Mouse (Mus musculus) neural tube, embryonic 12.5 days (tissue): ENCODE data around the gene Sec1. TPM values are rescaled to one million over a fixed set of nuclear protein-coding genes. Genes with fewer than 3 reads are reported as not detected.

Source experiments
- ATAC-seq: fragments of 200-750 bp; cut with Nextera tagmentation; 2 replicates; pipeline ENCODE4 v1.8.0; 2017; ENCODE audit warnings: low read depth, mild to moderate bottlenecking, moderate TSS enrichment, moderate library complexity; ENCODE audit not compliant: low FRiP score
- H3K27ac ChIP-seq: fragments of 300-500 bp; sonication (generic); 2 replicates; pipeline ENCODE4 v1.5.1; 2016
- H3K27me3 ChIP-seq: fragments of 300-500 bp; sonication (generic); replicated peaks from 2 replicates; pipeline ENCODE4 v1.6.1; 2016; ENCODE audit warnings: mild to moderate bottlenecking
- H3K36me3 ChIP-seq: fragments of 300-500 bp; sonication (generic); 2 replicates; pipeline ENCODE4 v1.6.1; 2016; ENCODE audit warnings: mild to moderate bottlenecking
- H3K4me1 ChIP-seq: fragments of 300-500 bp; sonication (generic); 2 replicates; pipeline ENCODE4 v1.6.1; 2016
- H3K4me2 ChIP-seq: fragments of 300-500 bp; sonication (generic); replicated peaks from 2 replicates; pipeline ENCODE4 v1.6.1; 2016; ENCODE audit warnings: mild to moderate bottlenecking
- H3K4me3 ChIP-seq: fragments of 300-500 bp; sonication (generic); 2 replicates; pipeline ENCODE4 v1.5.1; 2016
- H3K9ac ChIP-seq: fragments of 300-500 bp; sonication (generic); 2 replicates; pipeline ENCODE4 v1.6.1; 2016; ENCODE audit warnings: mild to moderate bottlenecking
- H3K9me3 ChIP-seq: fragments of 300-500 bp; sonication (generic); 2 replicates; pipeline ENCODE4 v1.6.1; 2016; ENCODE audit warnings: mild to moderate bottlenecking
- WGBS: fragments of 180-500 bp; shearing (Covaris S2); methylation state at CpG from one replicate; pipeline ENCODE4 v1.1.7; 2016; 5-methylcytosine and 5-hydroxymethylcytosine counted together
- polyA plus RNA-seq: library from polyadenylated mRNA; unstranded; fragments of >200 nt; fragmentation: Nextera tagmentation; extraction: Ambion mirVana; gene quantifications from 2 replicates; pipeline ENCODE4 v1.2.1, GENCODE M21; 2016

Gene Sec1
- polyA plus RNA-seq, 1 experiment from 2014 or later, result 1.2 TPM

- Histone ChIP-seq H3K9ac (no peak overlapping the region), H3K4me1 (peaks cover 54% of the 10 kb centered on the region), H3K27ac (no peak overlapping the region), H3K27me3 (no peaks in the 10 kb centered on the region), H3K9me3 (no peaks in the 10 kb centered on the region), H3K4me3 (no peak overlapping the region), H3K36me3 (peaks cover 36% of the 10 kb centered on the region), H3K4me2 (0 out of 2 replicates have a peak overlapping the region, but pooled peaks have one; percentile 14)
- ATAC-seq, result no peak
- WGBS, result 36% methylated on average over 6 of the region's 6 CpGs
Observed at GRCm38 (mm10) chr7:45709036-45709435, 14.8 kb upstream of the Sec1 start.

- Histone ChIP-seq H3K36me3 (peaks cover 33% of the 10 kb centered on the region), H3K4me3 (no peak overlapping the region), H3K9me3 (no peaks in the 10 kb centered on the region), H3K27me3 (no peaks in the 10 kb centered on the region), H3K4me1 (peaks cover 60% of the 10 kb centered on the region), H3K9ac (no peak overlapping the region), H3K27ac (no peak overlapping the region), H3K4me2 (peak overlapping the region; percentile 91)
- no peak for ATAC-seq
- 57% methylated on average over 13 of the region's 13 CpGs for WGBS
Observed at GRCm38 (mm10) chr7:45708221-45708761, 14.1 kb upstream of the Sec1 start.

- Histone ChIP-seq H3K9ac (peak overlapping the region; percentile 26; the same call in 1 of the 2 replicates), H3K4me1 (peaks cover 66% of the 10 kb centered on the region), H3K4me3 (peak overlapping the region; percentile 48), H3K4me2 (peak overlapping the region; percentile 91), H3K27ac (no peak overlapping the region), H3K27me3 (no peaks in the 10 kb centered on the region), H3K36me3 (peaks cover 25% of the 10 kb centered on the region), H3K9me3 (no peaks in the 10 kb centered on the region)
- WGBS, result under 1% methylated on average over 27 of the region's 27 CpGs
- ATAC-seq, result no peak
Observed at GRCm38 (mm10) chr7:45707375-45707967, 13.3 kb upstream of the Sec1 start.

- H3K9ac ChIP-seq, result peak overlapping the region; percentile 63
- peaks cover 66% of the 10 kb centered on the region for H3K4me1 ChIP-seq
- WGBS, result under 1% methylated on average over 39 of the region's 45 CpGs
- no peak for ATAC-seq
- no peaks in the 10 kb centered on the region for H3K9me3 ChIP-seq
- no peaks in the 10 kb centered on the region for H3K27me3 ChIP-seq
- H3K4me3 ChIP-seq, result peak overlapping the region; percentile 48
- H3K27ac ChIP-seq, result 0 out of 2 replicates have a peak overlapping the region, but pooled peaks have one; percentile 13
- H3K36me3 ChIP-seq, result peaks cover 18% of the 10 kb centered on the region
- H3K4me2 ChIP-seq, result peak overlapping the region; percentile 91
Observed at GRCm38 (mm10) chr7:45706721-45707241, 12.6 kb upstream of the Sec1 start.

GRCm38 (mm10) chr7:45705873-45706281 lies 11.7 kb upstream of the Sec1 start:
- Histone ChIP-seq H3K27ac (no peak overlapping the region), H3K36me3 (peaks cover 9% of the 10 kb centered on the region), H3K27me3 (no peaks in the 10 kb centered on the region), H3K9me3 (no peaks in the 10 kb centered on the region), H3K9ac (peak overlapping the region; percentile 56; the same call in 1 of the 2 replicates), H3K4me1 (peaks cover 72% of the 10 kb centered on the region), H3K4me3 (peak overlapping the region; percentile 48), H3K4me2 (peak overlapping the region; percentile 91)
- ATAC-seq, result no peak
- WGBS, result 3% methylated on average over 7 of the region's 7 CpGs

- H3K9me3 ChIP-seq, result no peaks in the 10 kb centered on the region
- H3K27ac ChIP-seq, result peak overlapping the region; percentile 42
- H3K9ac ChIP-seq, result peak overlapping the region; percentile 56; the same call in 1 of the 2 replicates
- 0% methylated on average over 21 of the region's 21 CpGs for WGBS
- peak overlapping the region; percentile 91 for H3K4me2 ChIP-seq
- peak overlapping the region; percentile 48 for H3K4me3 ChIP-seq
- H3K27me3 ChIP-seq, result peaks cover 3% of the 10 kb centered on the region; the same call in 1 of the 2 replicates
- peaks cover 5% of the 10 kb centered on the region for H3K36me3 ChIP-seq
- peaks cover 75% of the 10 kb centered on the region for H3K4me1 ChIP-seq
- 0 out of 2 replicates have a peak, but pooled peaks have one; percentile 0 for ATAC-seq
Observed at GRCm38 (mm10) chr7:45705443-45705864, 11.3 kb upstream of the Sec1 start.

- peaks cover 79% of the 10 kb centered on the region for H3K4me1 ChIP-seq
- H3K9ac ChIP-seq, result peak within 1 kb of the TSS; percentile 56
- peak within 1 kb of the TSS; percentile 42 for H3K27ac ChIP-seq
- ATAC-seq, result peak; percentile 75
- H3K4me2 ChIP-seq, result peak within 1 kb of the TSS; percentile 91
- no peaks in the 10 kb centered on the region for H3K9me3 ChIP-seq
- peaks cover 8% of the 10 kb centered on the region for H3K27me3 ChIP-seq
- peak within 1 kb of the TSS; percentile 48 for H3K4me3 ChIP-seq
- under 1% methylated on average over 36 of the region's 36 CpGs for WGBS
- 0 out of 2 replicates have a peak, but pooled peaks cover under 1% of the 10 kb centered on the region for H3K36me3 ChIP-seq
Observed at GRCm38 (mm10) chr7:45704730-45705442, 10.7 kb upstream of the Sec1 start, which contains the start of gene Dbp. Dbp (plus strand) TSS chr7:45705088.

GRCm38 (mm10) chr7:45704046-45704559 lies 9.9 kb upstream of the Sec1 start:
- Histone ChIP-seq H3K36me3 (no peaks in the 10 kb centered on the region), H3K4me1 (peaks cover 78% of the 10 kb centered on the region), H3K4me3 (peak overlapping the region; percentile 32), H3K4me2 (peak overlapping the region; percentile 91), H3K9ac (peak overlapping the region; percentile 35), H3K27ac (peak overlapping the region; percentile 28), H3K9me3 (no peaks in the 10 kb centered on the region), H3K27me3 (peaks cover 16% of the 10 kb centered on the region)
- peak; percentile 52 for ATAC-seq
- WGBS, result under 1% methylated on average over 13 of the region's 13 CpGs

- ATAC-seq, result 0 out of 2 replicates have a peak, but pooled peaks have one; percentile 0
- no peaks in the 10 kb centered on the region for H3K9me3 ChIP-seq
- WGBS, result 43% methylated on average over 12 of the region's 12 CpGs
- H3K4me1 ChIP-seq, result peaks cover 73% of the 10 kb centered on the region
- peak overlapping the region; percentile 91 for H3K4me2 ChIP-seq
- H3K4me3 ChIP-seq, result peak overlapping the region; percentile 32
- no peaks in the 10 kb centered on the region for H3K36me3 ChIP-seq
- H3K9ac ChIP-seq, result peak overlapping the region; percentile 35; the same call in 1 of the 2 replicates
- peak overlapping the region; percentile 28 for H3K27ac ChIP-seq
- H3K27me3 ChIP-seq, result peaks cover 21% of the 10 kb centered on the region
Observed at GRCm38 (mm10) chr7:45703521-45704033, 9.4 kb upstream of the Sec1 start.

GRCm38 (mm10) chr7:45702809-45703520 lies 8.8 kb upstream of the Sec1 start:
- ATAC-seq, result no peak
- Histone ChIP-seq H3K9ac (peak overlapping the region; percentile 35; the same call in 1 of the 2 replicates), H3K36me3 (no peaks in the 10 kb centered on the region), H3K4me3 (0 out of 2 replicates have a peak overlapping the region, but pooled peaks have one; percentile 32), H3K27ac (0 out of 2 replicates have a peak overlapping the region, but pooled peaks have one; percentile 28), H3K4me1 (peaks cover 67% of the 10 kb centered on the region), H3K9me3 (no peaks in the 10 kb centered on the region), H3K4me2 (peak overlapping the region; percentile 91), H3K27me3 (peaks cover 26% of the 10 kb centered on the region)
- 89% methylated on average over 17 of the region's 17 CpGs for WGBS

- H3K36me3 ChIP-seq, result no peaks in the 10 kb centered on the region
- H3K4me3 ChIP-seq, result no peak overlapping the region
- peak overlapping the region; percentile 91; the same call in 1 of the 2 replicates for H3K4me2 ChIP-seq
- H3K4me1 ChIP-seq, result peaks cover 60% of the 10 kb centered on the region
- H3K9ac ChIP-seq, result no peak overlapping the region
- WGBS, result 94% methylated on average over 11 of the region's 11 CpGs
- H3K27me3 ChIP-seq, result peaks cover 26% of the 10 kb centered on the region
- no peak overlapping the region for H3K27ac ChIP-seq
- no peaks in the 10 kb centered on the region for H3K9me3 ChIP-seq
- ATAC-seq, result no peak
Observed at GRCm38 (mm10) chr7:45702316-45702715, 8.1 kb upstream of the Sec1 start.
